Mouse (Mus musculus) stomach, postnatal 0 days (tissue): ENCODE measurements around the gene Tyk2.

Source experiments
- CTCF ChIP-seq: IDR thresholded peaks from 2 replicates; pipeline ENCODE4 v1.5.1; 2016; ENCODE audit warnings: antibody characterized with exemption, low read depth, mild to moderate bottlenecking, moderate library complexity
- EP300 ChIP-seq: optimal IDR thresholded peaks from 2 replicates; pipeline ENCODE3; 2016; ENCODE audit warnings: antibody characterized with exemption

DNA sequence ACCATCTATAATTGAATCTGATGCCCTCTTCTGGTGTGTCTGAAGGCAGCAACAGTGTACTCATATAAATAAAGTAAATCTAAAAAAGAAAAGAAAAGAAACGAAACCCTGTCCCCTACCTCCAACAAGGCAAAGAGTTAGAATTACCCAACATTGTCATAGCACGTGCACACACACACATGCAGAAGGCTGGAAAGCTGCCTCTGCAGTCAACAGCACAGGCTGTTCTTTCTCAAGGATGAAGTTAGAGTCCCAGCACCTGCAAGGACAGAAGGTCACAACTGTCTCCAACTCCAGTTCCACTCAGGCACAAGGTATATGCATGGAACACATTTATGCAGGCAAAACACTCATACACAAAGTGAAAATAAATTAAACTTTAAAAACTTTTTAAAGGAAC lies 29.0 kb downstream of the Tyk2 start:
- TF ChIP-seq CTCF (no peak), EP300 (no peak)
